Mouse (Mus musculus): ENCODE data around the gene Adam33. TPM values are rescaled to one million over a fixed set of nuclear protein-coding genes. Genes with fewer than 3 reads are reported as not detected.

Gene Adam33
- polyA plus RNA-seq, 1 experiment from 2014 or later = 0.70 TPM

DNA sequence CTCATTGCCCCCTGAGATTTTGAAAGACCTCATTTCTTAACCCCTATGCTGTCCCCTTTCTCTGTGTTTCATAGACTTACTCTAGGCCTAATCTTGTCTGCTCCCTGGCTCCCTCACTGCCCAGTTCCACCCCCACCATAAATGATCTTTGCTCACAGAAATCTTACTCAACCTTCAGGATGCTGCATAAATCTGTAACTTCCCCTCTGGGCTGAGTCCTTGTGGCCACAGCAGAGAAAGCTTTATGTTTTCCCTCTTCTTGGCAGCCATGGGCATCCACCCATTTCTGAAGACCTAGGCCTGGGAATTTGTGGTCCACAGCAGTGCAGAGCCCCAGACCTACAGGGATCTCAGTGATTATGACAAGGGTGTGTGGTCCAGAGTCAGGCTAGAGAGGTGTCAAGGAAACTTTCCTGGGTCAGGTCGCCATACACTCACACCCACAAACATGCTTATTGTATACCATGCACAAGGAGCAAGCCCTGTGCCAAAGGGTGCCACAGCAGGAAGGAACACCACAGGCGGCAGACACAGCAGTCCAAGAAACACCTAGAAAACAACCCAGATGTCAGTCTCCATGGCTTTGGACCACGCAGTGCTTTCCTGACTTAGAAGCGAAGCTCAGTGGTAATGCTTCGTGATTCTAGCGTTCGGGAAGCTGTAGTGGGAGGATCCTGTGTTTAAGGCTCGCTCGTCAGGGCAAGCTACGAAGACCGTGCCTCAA, 23.2 kb upstream of the Adam33 start, which contains the start of gene Siglec1:
Gene Siglec1 (minus strand): TSS at position 99 of the 724 bp plus-strand sequence.
- Histone ChIP-seq H3K27me3 (no peaks in the 10 kb centered on the region), H3K9ac (replicated peaks) (no peak within 1 kb of the TSS), H3K9me3 (no peaks in the 10 kb centered on the region), H3K4me3 (no peak within 1 kb of the TSS), H3K36me3 (no peaks in the 10 kb centered on the region), H3K4me1 (no peaks in the 10 kb centered on the region), H3K4me2 (replicated peaks) (no peak within 1 kb of the TSS), H3K27ac (replicated peaks) (no peak within 1 kb of the TSS)
- WGBS = 85% methylated on average over 11 of the region's 11 CpGs
- no peak for ATAC-seq (replicated peaks)

GRCm38 (mm10) chr2:131084206-131084605, 20.6 kb upstream of the Adam33 start:
- Histone ChIP-seq H3K27me3 (no peaks in the 10 kb centered on the region), H3K9me3 (no peaks in the 10 kb centered on the region), H3K4me1 (no peaks in the 10 kb centered on the region), H3K9ac (replicated peaks) (no peak overlapping the region), H3K36me3 (no peaks in the 10 kb centered on the region), H3K4me3 (no peak overlapping the region), H3K4me2 (replicated peaks) (no peak overlapping the region), H3K27ac (replicated peaks) (no peak overlapping the region)
- no peak for ATAC-seq (replicated peaks)
- 91% methylated on average over 4 of the region's 4 CpGs for WGBS

DNA sequence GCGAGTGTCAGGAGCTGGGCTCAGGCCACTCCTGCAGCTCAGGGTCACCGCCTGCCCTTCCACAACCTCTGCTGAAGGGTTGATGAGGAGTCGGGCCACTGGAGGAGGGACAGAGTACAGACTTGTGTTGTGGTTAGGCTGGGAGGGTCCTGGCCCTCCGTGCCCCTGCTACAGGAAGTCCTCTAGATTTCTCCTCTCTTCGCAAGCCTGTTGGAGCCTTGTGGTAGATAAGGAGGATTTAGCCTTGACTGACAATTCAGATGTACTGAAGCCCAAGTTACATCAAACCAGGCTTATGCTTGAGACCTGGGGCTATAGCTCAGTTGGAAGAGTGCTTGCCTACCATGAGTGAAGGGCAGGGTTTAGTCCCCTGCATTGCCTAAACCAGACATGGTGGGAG, 16.9 kb upstream of the Adam33 start:
- ATAC-seq (replicated peaks) = no peak
- no peak overlapping the region for H3K4me2 ChIP-seq (replicated peaks)

DNA sequence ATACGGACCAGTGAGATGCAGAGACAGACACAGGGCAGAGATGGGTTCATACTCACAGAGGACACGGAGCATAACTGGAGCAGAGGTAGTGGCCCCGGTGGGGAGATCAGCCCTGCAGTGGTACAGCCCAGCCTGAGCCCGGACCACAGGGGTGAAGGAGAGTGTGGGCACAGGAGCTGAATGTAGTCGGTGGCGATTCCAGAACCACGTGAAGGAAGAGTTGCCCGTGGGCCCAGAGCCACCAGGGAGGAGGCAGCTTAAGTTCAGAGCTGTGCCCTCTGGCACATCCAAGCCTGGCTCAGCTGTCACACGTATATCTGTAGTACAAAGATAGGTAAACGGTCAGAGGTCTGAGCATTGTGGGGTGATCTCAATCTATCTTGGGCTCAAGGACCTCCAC, 8.9 kb upstream of the Adam33 start:
- no peak for ATAC-seq (replicated peaks)
- Histone ChIP-seq H3K4me2 (replicated peaks) (no peak overlapping the region), H3K27ac (replicated peaks) (no peak overlapping the region), H3K36me3 (no peaks in the 10 kb centered on the region), H3K4me1 (no peaks in the 10 kb centered on the region), H3K4me3 (no peak overlapping the region), H3K9ac (replicated peaks) (no peak overlapping the region), H3K27me3 (no peaks in the 10 kb centered on the region), H3K9me3 (no peaks in the 10 kb centered on the region)
- WGBS = 89% methylated on average over 10 of the region's 10 CpGs

More for the DNA sequence above, 16.9 kb upstream of the Adam33 start:
- no peaks in the 10 kb centered on the region for H3K27me3 ChIP-seq
- no peak overlapping the region for H3K9ac ChIP-seq (replicated peaks)
- H3K4me1 ChIP-seq = no peaks in the 10 kb centered on the region
- WGBS = 84% methylated on average over 5 of the region's 5 CpGs
- no peak overlapping the region for H3K4me3 ChIP-seq
- no peaks in the 10 kb centered on the region for H3K9me3 ChIP-seq
- H3K36me3 ChIP-seq = no peaks in the 10 kb centered on the region
- no peak overlapping the region for H3K27ac ChIP-seq (replicated peaks)

DNA sequence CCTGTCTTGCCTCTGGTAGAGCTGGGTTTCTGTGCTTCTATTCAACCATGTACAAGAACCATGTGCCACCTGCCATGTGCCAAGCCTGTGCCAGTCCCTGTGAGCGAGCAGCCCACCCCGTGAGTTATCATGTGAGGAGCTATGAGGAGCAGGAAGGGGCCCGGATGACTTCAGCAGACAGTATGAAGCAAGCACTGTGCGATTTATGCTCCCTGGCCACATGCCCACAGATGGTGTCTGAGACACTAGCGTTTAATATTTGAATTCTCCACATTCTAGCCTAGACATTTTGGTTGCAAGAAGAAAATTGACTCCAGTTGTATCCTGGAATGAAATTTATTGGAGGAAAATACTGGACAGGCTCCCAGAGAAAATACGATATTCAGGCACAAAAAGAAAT, 3.9 kb upstream of the Adam33 start:
- H3K9ac ChIP-seq (replicated peaks) = no peak overlapping the region
- WGBS = 77% methylated on average over 6 of the region's 6 CpGs
- no peak overlapping the region for H3K4me3 ChIP-seq
- H3K27ac ChIP-seq (replicated peaks) = no peak overlapping the region
- no peak overlapping the region for H3K4me2 ChIP-seq (replicated peaks)
- no peaks in the 10 kb centered on the region for H3K36me3 ChIP-seq
- no peak for ATAC-seq (replicated peaks)
- peaks cover 4% of the 10 kb centered on the region for H3K4me1 ChIP-seq
- 0 out of 2 replicates have a peak, but pooled peaks cover 10% of the 10 kb centered on the region for H3K27me3 ChIP-seq
- H3K9me3 ChIP-seq = no peaks in the 10 kb centered on the region

DNA sequence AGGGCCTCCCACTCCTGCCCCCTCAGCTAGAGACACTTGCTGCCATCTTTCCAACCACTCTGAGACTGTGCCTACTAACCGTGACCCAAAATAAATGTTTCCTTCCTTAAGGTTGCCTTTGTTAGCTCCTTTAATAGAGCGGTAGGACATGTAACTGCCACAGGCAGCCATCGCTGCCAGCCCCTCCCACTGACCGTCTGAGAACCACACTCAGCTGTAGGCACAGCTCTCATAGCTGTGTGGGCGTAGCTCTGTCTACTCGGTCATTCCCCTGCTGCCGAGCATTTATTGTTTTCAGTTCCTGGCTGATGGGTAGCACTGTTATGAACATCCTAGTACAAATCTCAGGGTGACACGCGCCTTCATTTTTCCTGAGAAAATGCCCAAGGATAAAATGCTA, 2.7 kb upstream of the Adam33 start:
- H3K9me3 ChIP-seq = no peaks in the 10 kb centered on the region
- H3K4me1 ChIP-seq = peaks cover 4% of the 10 kb centered on the region
- no peak overlapping the region for H3K27ac ChIP-seq (replicated peaks)
- ATAC-seq (replicated peaks) = no peak
- WGBS = 73% methylated on average over 9 of the region's 9 CpGs
- no peaks in the 10 kb centered on the region for H3K36me3 ChIP-seq
- no peak overlapping the region for H3K4me2 ChIP-seq (replicated peaks)
- H3K4me3 ChIP-seq = no peak overlapping the region
- no peak overlapping the region for H3K9ac ChIP-seq (replicated peaks)
- 0 out of 2 replicates have a peak, but pooled peaks cover 10% of the 10 kb centered on the region for H3K27me3 ChIP-seq

DNA sequence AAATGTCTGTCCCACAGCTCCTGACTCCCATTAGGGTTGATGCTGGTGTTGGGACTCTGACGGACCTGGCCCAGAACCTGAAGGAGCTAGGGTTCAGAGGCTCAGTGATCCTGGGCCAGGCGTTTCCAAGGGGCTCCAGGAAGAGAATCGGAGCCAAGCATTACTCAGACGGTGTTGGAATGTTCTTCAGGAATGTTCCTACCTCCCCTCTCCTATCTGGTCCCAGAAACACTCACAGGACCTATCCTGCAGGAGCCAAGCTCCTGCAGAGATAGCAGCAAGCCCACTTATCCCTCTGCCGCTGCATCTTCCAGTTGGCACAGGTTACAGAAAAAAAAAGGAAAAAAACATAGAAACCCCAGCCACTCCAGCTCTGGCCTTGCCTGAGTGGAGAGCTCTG, 2.0 kb downstream of the Adam33 start:
- H3K4me2 ChIP-seq (replicated peaks) = no peak overlapping the region
- no peak overlapping the region for H3K9ac ChIP-seq (replicated peaks)
- 77% methylated on average over 5 of the region's 5 CpGs for WGBS
- ATAC-seq (replicated peaks) = no peak
- H3K27me3 ChIP-seq = peaks cover 13% of the 10 kb centered on the region
- no peaks in the 10 kb centered on the region for H3K9me3 ChIP-seq
- H3K4me1 ChIP-seq = peaks cover 4% of the 10 kb centered on the region
- H3K27ac ChIP-seq (replicated peaks) = no peak overlapping the region
- no peaks in the 10 kb centered on the region for H3K36me3 ChIP-seq
- no peak overlapping the region for H3K4me3 ChIP-seq

DNA sequence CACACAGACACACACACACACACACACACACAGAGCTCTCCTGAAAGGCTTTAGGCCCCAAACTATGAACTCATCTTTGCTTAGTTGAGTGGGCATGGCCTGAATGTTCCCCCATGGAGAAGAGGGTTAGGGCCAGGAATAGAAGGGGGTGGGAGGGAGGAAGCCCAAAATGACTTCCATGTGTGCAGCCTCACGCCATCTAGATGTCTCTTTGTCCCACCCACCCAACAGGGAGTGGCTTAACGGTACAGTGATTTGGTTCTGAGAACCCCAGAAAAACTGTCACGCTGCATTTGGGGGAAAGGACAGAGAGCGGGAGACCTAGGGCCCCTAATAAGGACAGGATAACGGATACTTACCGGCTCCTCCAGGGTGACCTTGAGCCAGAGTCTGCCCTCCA, 2.8 kb downstream of the Adam33 start:
- ATAC-seq (replicated peaks) = no peak

GRCm38 (mm10) chr2:131059781-131060540, 3.7 kb downstream of the Adam33 start:
- H3K9me3 ChIP-seq = no peaks in the 10 kb centered on the region
- H3K27ac ChIP-seq (replicated peaks) = no peak overlapping the region
- peaks cover 6% of the 10 kb centered on the region for H3K4me1 ChIP-seq
- WGBS = 60% methylated on average over 9 of the region's 9 CpGs
- H3K27me3 ChIP-seq = peaks cover 27% of the 10 kb centered on the region
- H3K36me3 ChIP-seq = no peaks in the 10 kb centered on the region
- ATAC-seq (replicated peaks) = no peak
- no peak overlapping the region for H3K4me2 ChIP-seq (replicated peaks)
- no peak overlapping the region for H3K4me3 ChIP-seq
- no peak overlapping the region for H3K9ac ChIP-seq (replicated peaks)

More for the DNA sequence above, 2.8 kb downstream of the Adam33 start:
- Histone ChIP-seq H3K27ac (replicated peaks) (no peak overlapping the region), H3K9me3 (no peaks in the 10 kb centered on the region), H3K9ac (replicated peaks) (no peak overlapping the region), H3K36me3 (no peaks in the 10 kb centered on the region), H3K27me3 (peaks cover 19% of the 10 kb centered on the region), H3K4me2 (replicated peaks) (no peak overlapping the region), H3K4me1 (peaks cover 4% of the 10 kb centered on the region), H3K4me3 (no peak overlapping the region)
- 69% methylated on average over 6 of the region's 6 CpGs for WGBS

DNA sequence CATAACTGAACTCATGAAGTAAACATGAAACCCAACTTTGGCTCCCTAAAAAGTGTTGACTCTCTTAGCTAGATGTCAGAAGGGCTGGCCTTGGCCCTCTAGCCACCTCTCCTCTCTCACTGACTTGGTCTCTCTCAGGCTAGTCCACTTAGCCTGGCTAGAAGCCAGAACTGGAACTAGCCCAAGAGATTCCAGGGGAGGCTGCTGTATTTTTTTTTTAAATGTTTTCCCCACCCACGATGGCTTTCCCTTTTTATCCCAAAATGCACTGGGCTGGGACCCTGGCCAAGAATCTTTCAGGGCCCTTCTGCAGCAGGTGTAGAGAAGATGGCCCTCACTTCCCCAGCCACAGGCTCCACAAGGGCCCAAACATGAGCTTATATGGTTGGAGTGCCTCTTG, 4.2 kb downstream of the Adam33 start:
- H3K9me3 ChIP-seq = no peaks in the 10 kb centered on the region
- no peak overlapping the region for H3K27ac ChIP-seq (replicated peaks)
- H3K4me3 ChIP-seq = no peak overlapping the region
- ATAC-seq (replicated peaks) = no peak
- H3K36me3 ChIP-seq = no peaks in the 10 kb centered on the region
- H3K4me1 ChIP-seq = peaks cover 12% of the 10 kb centered on the region
- H3K27me3 ChIP-seq = peaks cover 33% of the 10 kb centered on the region
- H3K4me2 ChIP-seq (replicated peaks) = no peak overlapping the region
- WGBS = 19% methylated on average over 1 of the region's 1 CpGs
- H3K9ac ChIP-seq (replicated peaks) = no peak overlapping the region

GRCm38 (mm10) chr2:131058672-131059071, 4.9 kb downstream of the Adam33 start:
- ATAC-seq (replicated peaks) = no peak
- H3K36me3 ChIP-seq = no peaks in the 10 kb centered on the region

DNA sequence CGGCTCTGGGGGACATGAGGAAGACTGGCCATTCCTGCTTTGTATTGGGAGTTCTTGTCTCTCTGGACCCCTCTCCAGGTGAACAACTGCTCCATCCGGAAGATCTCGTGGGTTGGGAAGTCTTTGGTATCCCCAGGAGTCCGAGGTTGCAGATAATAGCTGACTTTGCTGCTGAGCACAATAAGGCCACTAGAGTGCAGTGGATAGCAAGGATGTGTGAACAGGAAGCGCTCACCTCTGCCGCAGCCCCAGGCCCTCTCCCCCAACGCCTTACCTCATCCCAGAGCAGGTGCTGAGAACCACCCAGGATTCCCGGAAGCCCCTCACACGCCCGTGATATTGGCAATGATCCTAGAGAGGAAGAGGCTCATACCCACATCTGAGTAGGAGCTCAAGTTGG, 7.4 kb downstream of the Adam33 start:
- 4% methylated on average over 10 of the region's 10 CpGs for WGBS
- no peak for ATAC-seq (replicated peaks)
- Histone ChIP-seq H3K9ac (replicated peaks) (no peak overlapping the region), H3K4me1 (peaks cover 15% of the 10 kb centered on the region), H3K27me3 (peaks cover 44% of the 10 kb centered on the region), H3K4me3 (no peak overlapping the region), H3K36me3 (no peaks in the 10 kb centered on the region), H3K27ac (replicated peaks) (no peak overlapping the region), H3K4me2 (replicated peaks) (no peak overlapping the region), H3K9me3 (no peaks in the 10 kb centered on the region)

More at GRCm38 (mm10) chr2:131058672-131059071, 4.9 kb downstream of the Adam33 start:
- Histone ChIP-seq H3K4me2 (replicated peaks) (no peak overlapping the region), H3K4me3 (no peak overlapping the region), H3K27me3 (peaks cover 40% of the 10 kb centered on the region), H3K9ac (replicated peaks) (no peak overlapping the region), H3K4me1 (peaks cover 18% of the 10 kb centered on the region), H3K27ac (replicated peaks) (no peak overlapping the region), H3K9me3 (no peaks in the 10 kb centered on the region)
- WGBS = 95% methylated on average over 8 of the region's 8 CpGs

Measured in forebrain, embryonic 15.5 days (tissue).